7 mouse cellular contexts compared by ENCODE assay signal in the genomic region with DNA sequence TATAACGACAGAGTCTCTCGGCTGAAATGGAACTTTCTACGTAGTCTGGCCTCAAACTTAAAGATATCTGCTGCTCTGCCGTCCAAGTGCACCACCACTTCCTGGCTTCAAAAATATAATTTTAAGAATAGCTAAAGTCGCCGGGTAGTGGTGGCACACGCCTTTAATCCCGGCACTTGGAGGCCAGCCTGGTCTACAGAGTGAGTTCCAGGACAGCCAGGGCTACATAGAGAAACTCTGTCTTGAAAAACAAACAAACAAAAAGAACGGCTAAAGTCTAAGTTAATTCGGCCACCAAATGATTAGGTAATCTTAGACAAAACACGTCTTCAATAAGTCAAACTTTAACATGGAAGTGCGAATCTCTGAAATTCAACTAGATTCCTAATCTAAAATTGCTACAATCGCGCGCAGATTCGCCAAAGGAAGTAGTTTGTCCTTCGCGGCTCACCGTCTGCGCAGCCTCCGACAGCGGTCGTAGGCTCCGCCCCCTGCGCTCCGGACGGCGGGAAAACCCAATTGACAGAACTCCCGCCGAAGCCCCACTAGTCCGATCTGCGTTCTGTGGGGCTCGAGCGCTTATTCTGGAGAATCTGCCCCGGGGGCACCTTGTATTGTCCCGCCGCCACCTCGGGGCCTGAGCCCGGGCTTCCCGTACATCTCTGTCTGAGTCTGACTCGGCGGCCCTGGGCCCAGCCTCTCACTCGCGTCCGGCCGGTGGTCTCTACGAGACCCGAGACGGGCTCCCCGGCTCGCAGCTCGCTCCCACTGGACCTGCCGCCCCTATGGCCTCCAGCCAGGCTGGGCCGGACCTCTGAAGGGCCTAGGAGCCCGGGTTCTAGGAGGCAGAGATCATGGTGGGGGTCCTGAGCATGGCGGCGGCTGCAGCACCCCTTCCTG. TPM values are rescaled to one million over a fixed set of nuclear protein-coding genes. Genes with fewer than 3 reads are reported as not detected.
DNase-seq lines count a peak whose midpoint lies in the region; ATAC-seq lines count a peak whose summit lies in the region.

Gene Atad5 (plus strand): TSS at position 484 of the 900 bp plus-strand sequence.

- ATAC-seq in embryonic facial prominence, embryonic 11.5 days (replicated peaks; ENCODE audit: insufficient number of reproducible peaks, low FRiP score, low TSS enrichment, low read depth): peak; percentile 42; the same call in 1 of the 2 replicates
- peak; percentile 44; the same call in 1 of the 2 replicates for ATAC-seq in limb, embryonic 11.5 days (ENCODE audit: insufficient number of reproducible peaks, low FRiP score, low TSS enrichment, low read depth)
- ATAC-seq in midbrain, embryonic 14.5 days (ENCODE audit: low FRiP score, low TSS enrichment): peak; percentile 64; the same call in 1 of the 2 replicates

- H3K4me2 ChIP-seq in embryonic facial prominence, embryonic 11.5 days (ENCODE audit: low read depth, low read length): peak within 1 kb of the TSS; percentile 57
- peak within 1 kb of the TSS; percentile 55 for H3K4me2 ChIP-seq in limb, embryonic 11.5 days (ENCODE audit: low read depth, severe bottlenecking)
- H3K4me2 ChIP-seq in midbrain, embryonic 14.5 days (ENCODE audit: low read length): peak within 1 kb of the TSS; percentile 86

- peak within 1 kb of the TSS; percentile 99 for H3K4me3 ChIP-seq in embryonic facial prominence, embryonic 11.5 days (ENCODE audit: low read depth, low read length)
- peak within 1 kb of the TSS; percentile 92 for H3K4me3 ChIP-seq in limb, embryonic 11.5 days (ENCODE audit: low read depth, low read length)
- peak within 1 kb of the TSS; percentile 94 for H3K4me3 ChIP-seq in midbrain, embryonic 14.5 days (replicated peaks; ENCODE audit: low read depth, low read length)

- H3K9me3 ChIP-seq in embryonic facial prominence, embryonic 11.5 days (replicated peaks; ENCODE audit: control insufficient read depth, low read length): no peaks in the 10 kb centered on the region
- H3K9me3 ChIP-seq in limb, embryonic 11.5 days (ENCODE audit: control insufficient read depth, low read length): no peaks in the 10 kb centered on the region
- no peaks in the 10 kb centered on the region for H3K9me3 ChIP-seq in midbrain, embryonic 14.5 days (ENCODE audit: control insufficient read depth, low read length)

- no peaks in the 10 kb centered on the region for H3K36me3 ChIP-seq in embryonic facial prominence, embryonic 11.5 days (replicated peaks; ENCODE audit: control insufficient read depth, insufficient read depth, low read depth, low read length)
- H3K36me3 ChIP-seq in limb, embryonic 11.5 days (ENCODE audit: control insufficient read depth, insufficient read depth, low read length): no peaks in the 10 kb centered on the region; the same call in 1 of the 2 replicates
- peaks cover 2% of the 10 kb centered on the region; the same call in 1 of the 2 replicates for H3K36me3 ChIP-seq in midbrain, embryonic 14.5 days (ENCODE audit: control insufficient read depth, insufficient read depth, low read length)

- H3K9ac ChIP-seq in embryonic facial prominence, embryonic 11.5 days (replicated peaks; ENCODE audit: low read length): peak within 1 kb of the TSS; percentile 97
- H3K9ac ChIP-seq in limb, embryonic 11.5 days (ENCODE audit: low read length): peak within 1 kb of the TSS; percentile 86
- H3K9ac ChIP-seq in midbrain, embryonic 14.5 days (replicated peaks; ENCODE audit: low read length): peak within 1 kb of the TSS; percentile 80

- WGBS in embryonic facial prominence, embryonic 11.5 days: 5% methylated on average over 57 of the region's 57 CpGs
- 5% methylated on average over 57 of the region's 57 CpGs for WGBS in limb, embryonic 11.5 days
- 5% methylated on average over 57 of the region's 57 CpGs for WGBS in midbrain, embryonic 14.5 days

- no peaks in the 10 kb centered on the region for H3K27me3 ChIP-seq in embryonic facial prominence, embryonic 11.5 days (ENCODE audit: control insufficient read depth, insufficient read depth, low read length)
- no peaks in the 10 kb centered on the region for H3K27me3 ChIP-seq in limb, embryonic 11.5 days (ENCODE audit: control insufficient read depth, insufficient read depth, low read length)
- H3K27me3 ChIP-seq in midbrain, embryonic 14.5 days (ENCODE audit: control insufficient read depth, insufficient read depth, low read length): no peaks in the 10 kb centered on the region

- peak; percentile 94 for DNase-seq in adrenal gland, postnatal 14 days
- peak; percentile 94 for DNase-seq in embryonic facial prominence, embryonic 11.5 days (ENCODE audit: low spot score)
- peak; percentile 97 for DNase-seq in heart, adult 11 months
- peak; percentile 92 for DNase-seq in kidney, adult 18-20 months
- peak; percentile 91 for DNase-seq in limb, embryonic 11.5 days (ENCODE audit: low spot score)
- peak; percentile 96 for DNase-seq in midbrain, embryonic 14.5 days
- peak; percentile 74 to 91 for DNase-seq in spleen, adult 18-20 months

- no peaks in the 10 kb centered on the region for H3K4me1 ChIP-seq in embryonic facial prominence, embryonic 11.5 days (ENCODE audit: control insufficient read depth, insufficient read depth, low read length)
- no peaks in the 10 kb centered on the region for H3K4me1 ChIP-seq in limb, embryonic 11.5 days (ENCODE audit: control insufficient read depth, insufficient read depth, low read length)
- peaks cover 4% of the 10 kb centered on the region; the same call in 1 of the 2 replicates for H3K4me1 ChIP-seq in midbrain, embryonic 14.5 days (ENCODE audit: control insufficient read depth, insufficient read depth, low read length)

- peak within 1 kb of the TSS; percentile 41; the same call in 1 of the 2 replicates for H3K27ac ChIP-seq in embryonic facial prominence, embryonic 11.5 days (replicated peaks; ENCODE audit: low read depth, low read length)
- no peak within 1 kb of the TSS; the same call in 1 of the 2 replicates for H3K27ac ChIP-seq in limb, embryonic 11.5 days (replicated peaks; ENCODE audit: low read depth, low read length)
- no peak within 1 kb of the TSS for H3K27ac ChIP-seq in midbrain, embryonic 14.5 days (replicated peaks; ENCODE audit: low read depth, low read length)

RNA-seq across cellular contexts. Expression of gene Atad5, which starts in this region (rescaled TPM):
- 4.6 and 4.7 TPM in 2 replicates for total RNA-seq in adrenal gland, postnatal 14 days (2021)
- 20.3 and 22.5 TPM in 2 replicates for polyA plus RNA-seq in embryonic facial prominence, embryonic 11.5 days (2014; fragmentation: Nextera tagmentation; extraction: Ambion mirVana)
- polyA plus RNA-seq in limb, embryonic 11.5 days (2014; fragmentation: Nextera tagmentation; extraction: Ambion mirVana): 23.4 and 25.6 TPM in 2 replicates
- 5.9 and 7.1 TPM in 2 replicates for polyA plus RNA-seq in midbrain, embryonic 14.5 days (2014; fragmentation: Nextera tagmentation; extraction: Ambion mirVana)
